Mouse (Mus musculus): ENCODE results near the gene Ggt1.
"Not testable (repeated sequence)": the region's sequence is repeated elsewhere in the genome, so short reads cannot be mapped to it uniquely, and the experiment has no call there.

The Ggt1 gene

GRCm38 (mm10) chr10:75561071-75561654, at the start of gene Ggt1:
TSS of gene Ggt1 (plus strand) at chr10:75561604.
- no peak for DNase-seq (ENCODE audit: low read depth, low spot score)

- no peak for DNase-seq (ENCODE audit: low read depth, low spot score)
Observed at GRCm38 (mm10) chr10:75511897-75512296, 49.5 kb upstream of the Ggt1 start.

- no peak for DNase-seq (ENCODE audit: low read depth, low spot score)
Observed at GRCm38 (mm10) chr10:75512796-75513195, 48.6 kb upstream of the Ggt1 start.

- DNase-seq (ENCODE audit: low read depth, low spot score), result no peak
Observed at GRCm38 (mm10) chr10:75513306-75514067, 47.9 kb upstream of the Ggt1 start.

GRCm38 (mm10) chr10:75514361-75514760, 47.0 kb upstream of the Ggt1 start:
- DNase-seq (ENCODE audit: low read depth, low spot score), result no peak

GRCm38 (mm10) chr10:75515216-75516037, 46.0 kb upstream of the Ggt1 start:
- no peak for DNase-seq (ENCODE audit: low read depth, low spot score)

GRCm38 (mm10) chr10:75516038-75516723, 45.2 kb upstream of the Ggt1 start:
- no peak for DNase-seq (ENCODE audit: low read depth, low spot score)

- DNase-seq (ENCODE audit: low read depth, low spot score), result no peak
Observed at GRCm38 (mm10) chr10:75516724-75517072, 44.7 kb upstream of the Ggt1 start.

- peak; percentile 98 for DNase-seq (ENCODE audit: low read depth, low spot score)
Observed at GRCm38 (mm10) chr10:75517073-75517757, 44.2 kb upstream of the Ggt1 start, which contains the start of gene Snrpd3. TSS of gene Snrpd3 (plus strand) at chr10:75517551.

GRCm38 (mm10) chr10:75517758-75518143, 43.7 kb upstream of the Ggt1 start, which contains the start of gene Gucd1:
TSS of gene Gucd1 (minus strand) at chr10:75517972.
- DNase-seq (ENCODE audit: low read depth, low spot score), result peak; percentile 96

GRCm38 (mm10) chr10:75520581-75520980, 40.8 kb upstream of the Ggt1 start:
- no peak for DNase-seq (ENCODE audit: low read depth, low spot score)

GRCm38 (mm10) chr10:75521643-75522042, 39.8 kb upstream of the Ggt1 start:
- DNase-seq (ENCODE audit: low read depth, low spot score), result no peak

GRCm38 (mm10) chr10:75525450-75525849, 36.0 kb upstream of the Ggt1 start:
- DNase-seq (ENCODE audit: low read depth, low spot score), result not testable (repeated sequence)

- DNase-seq (ENCODE audit: low read depth, low spot score), result no peak
Observed at GRCm38 (mm10) chr10:75530322-75530721, 31.1 kb upstream of the Ggt1 start.

GRCm38 (mm10) chr10:75531532-75532090, 29.8 kb upstream of the Ggt1 start:
- DNase-seq (ENCODE audit: low read depth, low spot score), result no peak

- no peak for DNase-seq (ENCODE audit: low read depth, low spot score)
Observed at GRCm38 (mm10) chr10:75534216-75534615, 27.2 kb upstream of the Ggt1 start.

- DNase-seq (ENCODE audit: low read depth, low spot score), result no peak
Observed at GRCm38 (mm10) chr10:75534934-75535333, 26.5 kb upstream of the Ggt1 start.

GRCm38 (mm10) chr10:75535423-75535822, 26.0 kb upstream of the Ggt1 start:
- DNase-seq (ENCODE audit: low read depth, low spot score), result no peak

GRCm38 (mm10) chr10:75536123-75536522, 25.3 kb upstream of the Ggt1 start:
- DNase-seq (ENCODE audit: low read depth, low spot score), result no peak

GRCm38 (mm10) chr10:75547901-75548300, 13.5 kb upstream of the Ggt1 start:
- no peak for DNase-seq (ENCODE audit: low read depth, low spot score)

- no peak for DNase-seq (ENCODE audit: low read depth, low spot score)
Observed at GRCm38 (mm10) chr10:75548486-75548885, 12.9 kb upstream of the Ggt1 start.

Data from A20 (cell line).